In genomic region chr3:90513796-90514590, GRCm38 (mm10) we compare ENCODE assay signal across 8 mouse cellular contexts. TPM values are rescaled to one million over a fixed set of nuclear protein-coding genes. Genes with fewer than 3 reads are reported as not detected.
DNase-seq lines count a peak whose midpoint lies in the region; ATAC-seq and TF ChIP-seq lines count a peak whose summit lies in the region.

S100a1 (minus strand) TSS chr3:90514392.
S100a13 (plus strand) TSS chr3:90514435.

- no peaks in the 10 kb centered on the region for H3K27me3 ChIP-seq in CH12.LX (replicated peaks)
- no peaks in the 10 kb centered on the region for H3K27me3 ChIP-seq in heart, embryonic 15.5 days
- no peaks in the 10 kb centered on the region; the same call in 1 of the 2 replicates for H3K27me3 ChIP-seq in liver, embryonic 14.5 days (ENCODE audit: control insufficient read depth, insufficient read depth, low read length)
- no peaks in the 10 kb centered on the region for H3K27me3 ChIP-seq in neural tube, embryonic 11.5 days (ENCODE audit: control insufficient read depth, insufficient read depth, low read length)

- TF ChIP-seq RAD21 in CH12.LX (IDR thresholded peaks at IDR 0.05; ENCODE audit: low read depth, low read length), result no peak; the same call in 1 of the 2 replicates

- dilution Hi-C loops in CH12.LX (cut with MboI; ENCODE audit: extremely low pct_ligation_motif_present, extremely low pct_unique_long_range_greater_than_20kb, low sequenced_read_pairs), result no loop called here

- H3K9me3 ChIP-seq in CH12.LX (replicated peaks; ENCODE audit: low read length), result no peaks in the 10 kb centered on the region
- no peaks in the 10 kb centered on the region for H3K9me3 ChIP-seq in heart, embryonic 15.5 days (replicated peaks)
- no peaks in the 10 kb centered on the region for H3K9me3 ChIP-seq in liver, embryonic 14.5 days (ENCODE audit: control insufficient read depth, low read length)
- no peaks in the 10 kb centered on the region for H3K9me3 ChIP-seq in neural tube, embryonic 11.5 days (ENCODE audit: control insufficient read depth, low read length)

- in situ Hi-C loops in CH12.LX (cut with MboI; ENCODE audit: low pct_ligation_motif_present, low pct_unique_long_range_greater_than_20kb, low sequenced_read_pairs), result no loop called here

- peaks cover under 1% of the 10 kb centered on the region; the same call in 1 of the 2 replicates for H3K79me2 ChIP-seq in CH12.LX (replicated peaks; ENCODE audit: control insufficient read depth, extremely low read depth, insufficient read depth, poor library complexity, severe bottlenecking)

- peak in 1 of 2 experiments; percentile 44; a peak in 2 of 4 replicates for TF ChIP-seq CTCF in CH12.LX (conservative IDR thresholded peaks at IDR 0.05 in 1 of 2, IDR thresholded peaks at IDR 0.05 in 1 of 2; ENCODE audit: low read depth in 2 of 2, low read length in 2 of 2)
- TF ChIP-seq CTCF in liver, embryonic 14.5 days (IDR thresholded peaks at IDR 0.05; ENCODE audit: low read depth), result peak; percentile 59

- no peak for TF ChIP-seq EP300 in CH12.LX (IDR thresholded peaks at IDR 0.05; ENCODE audit: low read length)
- TF ChIP-seq EP300 in liver, embryonic 14.5 days (IDR thresholded peaks at IDR 0.05; ENCODE audit: low read depth), result no peak

- peak within 1 kb of the TSS; percentile 78 for H3K9ac ChIP-seq in CH12.LX (ENCODE audit: insufficient read depth, low read depth)
- H3K9ac ChIP-seq in heart, embryonic 15.5 days, result peak within 1 kb of the TSS; percentile 66
- peak within 1 kb of the TSS; percentile 68 for H3K9ac ChIP-seq in liver, embryonic 14.5 days (replicated peaks)
- H3K9ac ChIP-seq in neural tube, embryonic 11.5 days (ENCODE audit: low read length), result peak within 1 kb of the TSS; percentile 45; the same call in 1 of the 2 replicates

- H3K4me3 ChIP-seq in CH12.LX (replicated peaks in 1 of 3; ENCODE audit: low read depth in 2 of 3, low read length in 2 of 3, poor library complexity in 1 of 3), result peak within 1 kb of the TSS; percentile 62 to 67 (median 66)
- peak within 1 kb of the TSS; percentile 57 for H3K4me3 ChIP-seq in heart, embryonic 15.5 days
- peak within 1 kb of the TSS; percentile 54 to 66 for H3K4me3 ChIP-seq in liver, embryonic 14.5 days (ENCODE audit: insufficient read depth in 1 of 2, low read depth in 2 of 2, low read length in 2 of 2)
- H3K4me3 ChIP-seq in neural tube, embryonic 11.5 days (ENCODE audit: low read depth, low read length), result peak within 1 kb of the TSS; percentile 25

- peak; percentile 47 for ATAC-seq in erythroblast, adult 5-6 weeks (replicated peaks; ENCODE audit: low FRiP score, poor library complexity, severe bottlenecking)
- ATAC-seq in heart, embryonic 15.5 days (replicated peaks; ENCODE audit: insufficient number of reproducible peaks, insufficient read depth, low FRiP score, low read depth), result peak; percentile 63
- peak; percentile 17 for ATAC-seq in liver, embryonic 14.5 days (ENCODE audit: insufficient read depth)
- no peak for ATAC-seq in neural tube, embryonic 11.5 days (ENCODE audit: insufficient read depth, low FRiP score, low TSS enrichment)

- peaks cover 9 to 18% of the 10 kb centered on the region in 2 experiments; a peak in 2 of 4 replicates for H3K4me1 ChIP-seq in CH12.LX (ENCODE audit: control insufficient read depth in 1 of 2, insufficient read depth in 2 of 2)
- peaks cover 29% of the 10 kb centered on the region for H3K4me1 ChIP-seq in heart, embryonic 15.5 days (replicated peaks)
- H3K4me1 ChIP-seq in liver, embryonic 14.5 days (replicated peaks; ENCODE audit: control insufficient read depth in 2 of 2, insufficient read depth in 2 of 2, low read length in 1 of 2), result peaks cover 5 to 19% of the 10 kb centered on the region in 2 experiments
- H3K4me1 ChIP-seq in neural tube, embryonic 11.5 days (ENCODE audit: control insufficient read depth, insufficient read depth, low read length), result peaks cover 2% of the 10 kb centered on the region; the same call in 1 of the 2 replicates

- WGBS in heart, embryonic 15.5 days, result 2% methylated on average over 25 of the region's 25 CpGs
- 3% methylated on average over 25 of the region's 25 CpGs for WGBS in liver, embryonic 14.5 days (ENCODE audit: insufficient replicate concordance)
- WGBS in neural tube, embryonic 11.5 days, result 4% methylated on average over 24 of the region's 25 CpGs

- peaks cover 2 to 21% of the 10 kb centered on the region in 2 experiments for H3K36me3 ChIP-seq in CH12.LX (replicated peaks in 1 of 2; ENCODE audit: control insufficient read depth in 1 of 2, insufficient read depth in 1 of 2, low read length in 1 of 2)
- H3K36me3 ChIP-seq in heart, embryonic 15.5 days, result no peaks in the 10 kb centered on the region; the same call in none of the 2 replicates
- H3K36me3 ChIP-seq in liver, embryonic 14.5 days (replicated peaks; ENCODE audit: control insufficient read depth, insufficient read depth, low read depth), result no peaks in the 10 kb centered on the region
- no peaks in the 10 kb centered on the region for H3K36me3 ChIP-seq in neural tube, embryonic 11.5 days (ENCODE audit: control insufficient read depth, insufficient read depth, low read length)

- H3K4me2 ChIP-seq in CH12.LX (ENCODE audit: insufficient read depth, low read depth, poor library complexity, severe bottlenecking), result peak within 1 kb of the TSS; percentile 82
- peak within 1 kb of the TSS; percentile 93 for H3K4me2 ChIP-seq in heart, embryonic 15.5 days
- H3K4me2 ChIP-seq in liver, embryonic 14.5 days (ENCODE audit: low read depth), result peak within 1 kb of the TSS; percentile 98
- peak within 1 kb of the TSS; percentile 62 for H3K4me2 ChIP-seq in neural tube, embryonic 11.5 days (ENCODE audit: low read depth)

- no peak for TF ChIP-seq POLR2A in CH12.LX (IDR thresholded peaks at IDR 0.05; ENCODE audit: low read depth, low read length)

- H3K27ac ChIP-seq in CH12.LX (ENCODE audit: insufficient read depth, low read depth), result no peak within 1 kb of the TSS
- peak within 1 kb of the TSS; percentile 89 for H3K27ac ChIP-seq in heart, embryonic 15.5 days
- no peak within 1 kb of the TSS for H3K27ac ChIP-seq in liver, embryonic 14.5 days
- H3K27ac ChIP-seq in neural tube, embryonic 11.5 days (ENCODE audit: low read depth, low read length), result no peak within 1 kb of the TSS

- no peak for DNase-seq in CH12.LX (ENCODE audit: extremely low read depth)
- peak; percentile 63 to 68 for DNase-seq in adrenal gland, adult 18-20 months (ENCODE audit: low spot score in 2 of 2)
- DNase-seq in kidney, postnatal 10 days, result peak; percentile 82
- peak in 1 of 3 experiments; percentile 45 for DNase-seq in liver, embryonic 14.5 days (ENCODE audit: low read depth in 3 of 3, low spot score in 3 of 3)
- DNase-seq in neural tube, embryonic 11.5 days (ENCODE audit: low spot score), result peak; percentile 36
- DNase-seq in urinary bladder, postnatal 14 days (ENCODE audit: low spot score), result peak; percentile 82

TF ChIP-seq in CH12.LX, 34 proteins besides CTCF, POLR2A, EP300 and RAD21:
- no peak for TF ChIP-seq E2F4 (IDR thresholded peaks at IDR 0.05; ENCODE audit: insufficient replicate concordance, low read depth, low read length)
- no peak for TF ChIP-seq JUND (conservative IDR thresholded peaks at IDR 0.05; ENCODE audit: low read depth, low read length)
- no peak for TF ChIP-seq NRF1 (IDR thresholded peaks at IDR 0.05; ENCODE audit: low read depth, low read length)
- no peak for TF ChIP-seq UBTF (IDR thresholded peaks at IDR 0.05; ENCODE audit: low read depth, low read length)
- no peak for TF ChIP-seq USF1 (IDR thresholded peaks at IDR 0.05; ENCODE audit: low read depth, low read length)
- TF ChIP-seq ELF1 (IDR thresholded peaks at IDR 0.05; ENCODE audit: low read depth, low read length), result peak; percentile 32; the same call in 1 of the 2 replicates
- TF ChIP-seq HCFC1 (IDR thresholded peaks at IDR 0.05; ENCODE audit: low read depth, low read length), result 0 out of 2 replicates have a peak, but pooled peaks have one; percentile 14
- TF ChIP-seq SIN3A (IDR thresholded peaks at IDR 0.05; ENCODE audit: low read length), result no peak
- TF ChIP-seq MEF2A (IDR thresholded peaks at IDR 0.05; ENCODE audit: borderline replicate concordance, low read depth, low read length), result peak; percentile 54; the same call in 1 of the 2 replicates
- no peak for TF ChIP-seq MYC (IDR thresholded peaks at IDR 0.05; ENCODE audit: low read depth, low read length)
- TF ChIP-seq MAX (IDR thresholded peaks at IDR 0.05; ENCODE audit: low read length), result 0 out of 2 replicates have a peak, but pooled peaks have one; percentile 28
- no peak for TF ChIP-seq CHD1 (IDR thresholded peaks at IDR 0.05; ENCODE audit: low read depth, low read length)
- no peak for TF ChIP-seq ZC3H11A (IDR thresholded peaks at IDR 0.05; ENCODE audit: low read depth, low read length)
- 0 out of 2 replicates have a peak, but pooled peaks have one; percentile 29 for TF ChIP-seq MAZ (IDR thresholded peaks at IDR 0.05; ENCODE audit: low read depth, low read length)
- peak; percentile 72 for TF ChIP-seq IRF4 (IDR thresholded peaks at IDR 0.05; ENCODE audit: low read depth, low read length)

RNA-seq across cellular contexts. Expression of gene S100a1, which starts in this region (rescaled TPM):
- total RNA-seq in CH12.LX (2012; rRNA removed) (8.9 and 13.2 TPM in 2 replicates), CH12.LX (2014; rRNA removed) (2.6 and 3.8 TPM in 2 replicates)
- polyA plus RNA-seq in CH12.LX (2012; ENCODE audit: insufficient read length, low read depth), result 2.7 and 5.0 TPM in 2 replicates
- total RNA-seq in adrenal gland, adult 18-20 months (2021), result 100 to 1,000 TPM; 141 to 298 TPM
- total RNA-seq in erythroblast, adult 5-6 weeks (2015; ENCODE audit: low replicate concordance), result 41.3 and 51.2 TPM in 2 replicates
- 15.3 and 28.6 TPM in 2 replicates for total RNA-seq in erythroblast, adult 5-6 weeks (2017; ENCODE audit: low replicate concordance)
- 247 and 315 TPM in 2 replicates for polyA plus RNA-seq in heart, embryonic 15.5 days (2015; fragmentation: Nextera tagmentation; extraction: Ambion mirVana)
- 9.2 and 14.9 TPM in 2 replicates for polyA plus RNA-seq in liver, embryonic 14.5 days (2012; rRNA removed)
- polyA plus RNA-seq in liver, embryonic 14.5 days (2014; fragmentation: Nextera tagmentation; extraction: Ambion mirVana), result 20.8 and 27.1 TPM in 2 replicates
- polyA plus RNA-seq in neural tube, embryonic 11.5 days (2014; fragmentation: Nextera tagmentation; extraction: Ambion mirVana), result 4.6 and 8.4 TPM in 2 replicates

RNA-seq across cellular contexts. Expression of gene S100a13, which starts in this region (rescaled TPM):
- 35.5 and 37.1 TPM in 2 replicates for total RNA-seq in CH12.LX (2012; rRNA removed)
- total RNA-seq in CH12.LX (2014; rRNA removed), result 37.1 and 41.6 TPM in 2 replicates
- polyA plus RNA-seq in CH12.LX (2012; ENCODE audit: insufficient read length, low read depth), result 19.3 and 22.1 TPM in 2 replicates
- 10 to 100 TPM; 33.3 to 49.1 TPM for total RNA-seq in adrenal gland, adult 18-20 months (2021)
- 1.9 and 18.0 TPM in 2 replicates for total RNA-seq in erythroblast, adult 5-6 weeks (2015; ENCODE audit: low replicate concordance)
- 22.4 and 31.6 TPM in 2 replicates for total RNA-seq in erythroblast, adult 5-6 weeks (2017; ENCODE audit: low replicate concordance)
- polyA plus RNA-seq in heart, embryonic 15.5 days (2015; fragmentation: Nextera tagmentation; extraction: Ambion mirVana), result 73.0 and 94.1 TPM in 2 replicates
- polyA plus RNA-seq in liver, embryonic 14.5 days (2012; rRNA removed), result 7.4 and 11.1 TPM in 2 replicates
- 18.0 and 19.7 TPM in 2 replicates for polyA plus RNA-seq in liver, embryonic 14.5 days (2014; fragmentation: Nextera tagmentation; extraction: Ambion mirVana)
- 11.2 and 12.7 TPM in 2 replicates for polyA plus RNA-seq in neural tube, embryonic 11.5 days (2014; fragmentation: Nextera tagmentation; extraction: Ambion mirVana)
